Mouse (Mus musculus) embryo, embryonic 10 days (tissue): ENCODE data around the gene Slc25a1.
"Not testable (repeated sequence)": the region's sequence is repeated elsewhere in the genome, so short reads cannot be mapped to it uniquely, and the experiment has no call there.

ENCODE experiments used
- DNase-seq: peaks from one replicate; pipeline ENCODE4 v3.0.0-alpha.2; 2015; ENCODE audit warnings: low spot score

Slc25a1 gene

DNA sequence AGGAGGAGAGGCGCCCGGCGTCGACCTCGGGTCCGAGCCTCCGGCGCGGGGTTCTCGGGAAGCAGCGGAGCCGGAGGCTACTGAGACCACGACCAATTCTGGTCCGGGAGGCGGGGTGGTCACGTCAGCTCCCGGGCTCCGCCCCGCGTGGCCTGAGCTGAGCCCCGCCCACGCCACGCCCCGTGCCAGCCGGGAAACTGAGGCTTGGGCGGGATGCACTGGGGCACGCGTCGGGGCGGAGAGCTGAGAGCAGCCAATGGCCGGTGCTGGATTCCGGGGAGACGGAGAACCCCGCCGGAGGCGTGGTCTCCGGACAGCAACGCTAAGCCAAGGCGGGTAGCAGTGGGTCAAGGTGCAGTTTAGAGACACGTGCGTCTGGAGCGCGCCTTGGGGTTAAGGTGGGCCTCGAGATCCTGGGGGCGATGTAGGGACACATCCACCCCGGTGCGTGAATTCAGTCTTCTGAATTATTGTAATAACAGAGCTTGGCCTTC is at the start of gene Slc25a1:
Gene Slc25a1, minus strand, starts transcription at position 133 of the 494 bp plus-strand sequence.
- DNase-seq = peak; percentile 92

GRCm38 (mm10) chr16:17971853-17972252 is 43.8 kb upstream of the Slc25a1 start:
- no peak for DNase-seq

- no peak for DNase-seq
Observed at GRCm38 (mm10) chr16:17962091-17962490, 34.1 kb upstream of the Slc25a1 start.

DNA sequence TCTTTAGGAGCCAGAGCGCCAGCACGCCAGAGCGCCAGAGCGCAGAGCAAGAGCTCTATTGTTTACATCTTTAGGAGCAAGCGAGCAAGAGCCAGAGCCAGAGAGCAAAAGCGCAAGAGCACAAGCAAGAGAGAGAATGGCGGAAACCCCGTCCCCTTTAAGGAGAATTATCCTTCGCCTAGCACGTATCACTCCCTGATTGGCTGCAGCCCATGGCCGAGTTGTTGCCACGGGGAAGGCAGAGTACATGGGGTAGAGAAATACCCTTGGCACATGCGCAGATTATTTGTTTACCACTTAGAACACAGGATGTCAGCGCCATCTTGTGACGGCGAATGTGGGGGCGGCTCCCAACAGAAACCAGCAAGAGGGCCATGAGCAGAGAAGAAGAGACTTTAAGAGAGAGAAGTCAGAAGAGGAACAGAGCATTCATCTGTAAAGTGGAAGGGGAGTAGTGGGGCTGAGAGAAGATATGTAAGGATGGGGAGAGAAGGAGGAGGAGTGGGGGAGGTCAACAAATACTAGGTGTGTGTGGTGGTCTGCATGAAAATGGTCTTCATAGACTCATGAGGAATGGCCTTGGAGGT is 28.1 kb upstream of the Slc25a1 start:
- not testable (repeated sequence) for DNase-seq

- DNase-seq = no peak
Observed at GRCm38 (mm10) chr16:17951618-17952017, 23.6 kb upstream of the Slc25a1 start.

GRCm38 (mm10) chr16:17950068-17950467 is 22.0 kb upstream of the Slc25a1 start:
- DNase-seq = no peak

DNA sequence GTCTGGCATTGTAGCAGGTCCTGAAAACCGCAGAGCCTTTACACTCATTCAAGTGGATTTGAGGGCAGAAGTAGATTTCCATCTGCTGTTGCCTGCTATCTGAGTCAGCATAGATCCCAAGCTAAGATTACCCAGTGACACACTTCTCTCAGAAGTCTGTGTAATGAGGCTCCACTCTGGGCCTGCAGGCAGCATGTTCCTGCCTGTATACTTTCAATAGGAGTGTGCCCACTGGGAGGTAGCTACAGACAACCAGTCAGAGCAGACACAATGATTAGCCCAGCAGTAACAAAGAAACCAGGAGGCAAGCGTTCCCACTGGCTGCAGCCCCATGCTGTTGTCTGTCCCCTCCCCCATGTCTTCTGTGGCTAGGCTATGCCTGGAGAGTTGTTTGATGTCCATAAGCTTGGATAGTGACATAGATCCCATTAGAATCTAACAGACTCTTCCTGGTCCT is 21.4 kb upstream of the Slc25a1 start:
- DNase-seq = peak; percentile 59

DNA sequence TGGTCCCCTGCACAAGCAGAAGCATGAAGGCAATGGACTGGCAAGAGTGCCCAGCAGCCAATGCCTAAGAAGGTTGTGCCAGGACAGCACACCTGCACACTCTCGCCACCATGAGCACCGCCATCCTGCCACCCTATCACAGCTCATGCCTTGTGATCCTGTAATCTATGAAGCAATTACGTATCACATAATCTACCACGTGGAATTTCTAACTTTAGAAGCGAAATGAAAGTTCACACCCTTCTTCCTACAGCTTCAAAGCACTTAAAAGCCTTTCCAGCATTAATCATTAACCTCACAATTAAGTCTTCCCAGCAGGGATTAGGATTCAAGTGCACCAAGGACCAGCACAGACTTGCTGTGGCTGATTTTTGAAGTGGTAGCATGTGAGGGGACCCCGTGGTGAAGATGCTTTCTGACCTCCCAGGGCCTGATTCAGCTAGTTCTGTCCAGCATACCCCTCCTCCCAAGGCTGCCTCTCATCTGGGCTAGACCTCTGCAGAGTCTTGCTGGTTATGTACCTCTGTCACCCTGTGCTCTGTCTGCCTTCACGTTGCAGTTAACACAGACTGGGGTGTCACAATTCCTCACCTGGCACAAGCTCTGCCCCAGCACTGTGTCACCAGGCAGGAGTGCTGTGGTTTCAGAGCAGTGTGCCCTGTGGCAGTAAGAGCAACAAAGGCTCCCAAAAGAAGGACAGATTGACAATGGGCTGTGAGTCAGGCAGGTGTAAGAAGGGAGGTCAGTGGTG is 17.2 kb upstream of the Slc25a1 start:
- no peak for DNase-seq

DNA sequence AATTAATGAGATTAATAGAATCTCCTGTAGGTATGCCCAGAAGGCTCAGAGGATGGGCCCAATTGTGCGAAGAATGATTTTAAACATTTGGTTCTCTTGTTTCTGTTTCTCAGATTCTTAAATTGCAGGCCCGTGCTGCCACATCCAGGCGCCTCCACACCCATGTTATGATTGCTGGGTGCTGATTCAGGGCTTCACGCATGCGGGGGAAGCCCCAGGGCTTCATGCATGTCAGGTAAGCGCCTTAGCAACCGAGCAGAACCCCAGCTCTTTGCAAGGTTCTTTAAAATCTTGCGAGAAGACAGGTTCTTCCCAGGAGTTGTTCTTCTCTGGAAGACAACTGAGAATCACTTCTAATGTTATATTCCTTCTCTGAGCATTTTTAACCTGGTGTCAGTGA is 15.4 kb upstream of the Slc25a1 start:
- DNase-seq = no peak

DNA sequence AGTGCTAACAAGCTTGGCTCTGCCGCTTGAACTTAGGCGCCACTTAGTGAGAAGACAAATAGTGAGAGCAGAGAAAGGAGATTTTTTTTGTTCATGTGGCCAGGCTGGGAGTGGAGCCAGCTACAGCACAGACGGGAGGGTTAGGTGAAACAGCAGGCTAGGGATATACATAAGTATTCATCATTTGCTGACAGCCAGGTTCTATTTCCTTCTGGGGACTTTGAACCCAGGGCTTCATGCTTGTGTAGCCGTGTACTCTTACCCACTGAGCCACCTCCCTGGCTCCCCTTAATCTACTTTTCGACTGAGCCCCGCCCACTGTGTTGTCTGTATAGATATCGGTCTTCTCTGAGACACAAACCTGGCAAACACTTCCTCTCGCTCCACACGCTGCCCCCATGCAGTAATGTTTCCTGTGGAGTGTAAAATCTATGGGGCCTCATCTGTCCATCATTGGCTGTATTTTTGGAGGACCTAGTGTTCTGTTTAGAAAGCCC is 11.3 kb upstream of the Slc25a1 start:
- no peak for DNase-seq

DNA sequence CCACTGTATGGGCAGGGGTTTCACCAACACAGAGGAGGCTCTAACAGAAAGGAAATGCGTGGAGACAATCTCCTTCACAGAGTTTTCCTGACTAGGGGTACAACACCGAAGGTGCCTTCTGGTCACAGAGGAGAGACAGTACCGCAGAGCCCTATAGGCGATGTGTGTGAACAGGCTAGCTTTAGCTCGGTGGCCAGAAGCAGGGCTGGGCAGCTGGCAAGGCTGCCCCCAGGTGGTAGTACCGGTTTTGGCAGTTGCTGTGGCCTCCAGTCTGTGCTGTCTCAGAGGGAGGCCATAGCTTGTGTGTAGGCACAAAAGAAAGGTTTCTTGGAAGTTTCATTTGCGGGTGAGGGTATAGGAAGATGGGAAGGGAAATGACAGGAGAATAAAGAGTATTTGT is 10.8 kb upstream of the Slc25a1 start:
- DNase-seq = peak; percentile 79

DNA sequence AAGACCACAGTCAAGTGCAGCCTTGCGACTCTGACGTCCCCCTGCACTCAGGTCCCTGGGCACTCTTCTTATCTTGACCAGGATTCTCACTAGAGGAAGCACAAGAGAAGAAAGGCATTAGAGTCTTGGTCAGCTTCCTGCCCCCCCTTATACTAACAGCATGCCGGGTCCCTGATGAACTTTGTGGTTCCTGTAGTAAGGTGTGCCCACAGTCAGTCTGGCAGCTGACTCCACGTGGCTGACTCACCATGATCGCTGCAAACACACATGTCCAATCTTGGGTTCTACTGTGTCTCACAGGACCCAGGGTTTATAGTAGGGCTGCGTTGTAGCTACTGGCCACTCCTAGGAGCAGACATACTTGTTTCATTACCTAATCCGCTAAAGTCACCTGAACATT is 10.2 kb upstream of the Slc25a1 start:
- DNase-seq = no peak

DNA sequence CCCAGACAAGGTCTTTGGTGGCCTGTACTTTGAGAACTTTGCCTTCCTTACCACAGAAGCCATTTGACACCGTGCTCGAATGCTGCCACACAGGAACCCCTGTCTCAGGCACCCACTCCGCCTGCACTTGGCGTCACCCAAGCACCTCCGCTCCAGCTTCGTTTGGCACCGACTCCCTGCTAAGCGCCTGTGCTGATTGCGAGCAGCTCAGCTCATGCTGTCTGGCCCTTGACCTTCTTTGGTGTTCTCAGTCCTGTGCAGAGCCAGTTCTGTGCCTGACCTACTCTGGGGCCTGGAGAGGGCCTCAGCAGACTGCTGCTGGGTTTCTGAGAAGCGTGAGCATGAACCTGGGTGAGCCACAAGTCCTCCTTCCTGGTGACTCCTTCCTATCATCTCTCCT is 8.8 kb upstream of the Slc25a1 start:
- no peak for DNase-seq

DNA sequence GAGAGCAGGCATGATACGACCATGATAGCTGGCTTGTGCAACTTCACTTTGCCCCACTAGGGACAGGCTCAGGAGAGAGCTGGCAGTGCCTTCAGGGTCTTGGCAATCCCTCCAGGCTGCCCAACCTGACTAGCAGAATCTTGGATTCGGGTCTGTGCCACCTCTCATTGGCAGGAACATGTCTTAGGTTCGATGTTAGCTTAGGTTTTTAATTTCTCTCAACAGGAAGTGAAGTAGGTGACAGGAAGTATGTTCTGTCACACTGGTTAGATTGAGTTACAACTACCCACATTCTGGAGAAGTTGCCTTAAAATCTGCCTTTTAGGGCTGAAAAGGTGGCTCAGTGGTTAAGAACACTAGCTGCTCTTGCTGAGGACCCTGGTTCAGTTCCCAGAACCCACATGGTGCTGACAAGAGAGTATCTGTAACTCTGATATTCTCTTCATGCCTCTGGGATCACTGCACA is 6.5 kb upstream of the Slc25a1 start:
- DNase-seq = no peak

DNA sequence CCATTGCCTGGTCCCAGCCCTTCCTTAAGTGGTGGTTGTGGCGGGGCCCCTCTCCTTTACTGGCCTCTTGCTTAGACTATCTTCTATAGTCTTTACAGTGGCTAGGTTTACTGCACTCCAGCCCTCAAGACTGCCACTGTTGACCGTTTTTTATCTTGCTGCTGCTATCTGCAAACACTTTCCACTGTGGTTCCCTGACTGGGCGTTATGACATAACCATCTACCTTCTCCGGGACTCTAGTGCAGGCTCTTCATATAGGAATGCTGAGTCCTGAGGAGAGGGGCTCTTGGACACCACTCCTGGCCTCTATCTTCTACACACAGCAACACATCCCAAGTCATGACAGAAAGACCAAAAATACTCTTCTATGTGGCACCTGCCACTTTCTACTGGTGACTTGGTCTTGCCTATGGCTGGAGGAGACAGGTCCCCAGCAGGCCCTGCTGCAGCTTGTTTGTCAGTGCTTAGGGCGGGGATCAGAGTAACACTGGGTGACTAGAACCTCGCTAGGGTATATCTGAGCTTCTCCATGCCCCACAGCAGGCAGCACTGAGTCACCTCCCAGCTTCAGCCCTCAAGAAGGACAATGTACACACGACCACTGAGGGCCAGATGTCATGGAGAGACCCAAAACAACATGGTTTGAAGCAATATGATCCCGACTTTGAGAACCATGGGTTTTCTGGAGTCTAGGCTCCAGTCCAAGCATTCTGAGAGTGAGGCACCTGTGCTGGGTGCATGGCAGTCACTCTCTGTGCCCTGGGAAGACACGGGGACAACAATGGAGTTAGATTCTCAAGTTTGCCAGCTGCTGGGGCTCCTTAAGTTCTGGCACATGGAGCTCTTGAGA is 5.8 kb upstream of the Slc25a1 start:
- no peak for DNase-seq

DNA sequence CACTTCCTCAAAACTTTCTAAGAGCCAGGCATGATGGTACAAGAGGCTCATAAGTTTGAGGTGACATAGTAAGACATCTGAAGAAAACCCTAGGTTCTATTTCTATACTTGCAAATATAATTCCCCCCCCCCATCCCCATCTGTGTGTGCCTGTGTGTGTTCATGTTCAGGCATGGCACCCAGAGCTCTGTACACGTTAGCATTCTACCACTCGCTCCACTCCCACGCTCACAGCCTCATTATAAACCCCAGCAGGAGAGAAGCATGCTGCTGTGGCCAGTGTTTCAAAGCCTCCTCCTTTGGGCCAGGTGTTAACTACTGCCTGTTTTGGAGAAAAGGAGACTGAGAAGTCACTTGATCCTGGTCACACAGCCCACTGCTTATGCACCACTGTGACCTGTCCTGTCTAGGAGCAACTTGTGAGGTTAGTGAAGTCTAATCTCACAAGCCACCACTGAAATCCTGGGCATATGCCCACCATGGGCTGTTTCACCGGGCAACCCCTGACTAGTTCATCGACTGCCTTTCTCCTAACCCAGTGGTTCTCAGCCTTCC is 4.0 kb upstream of the Slc25a1 start:
- DNase-seq = no peak

DNA sequence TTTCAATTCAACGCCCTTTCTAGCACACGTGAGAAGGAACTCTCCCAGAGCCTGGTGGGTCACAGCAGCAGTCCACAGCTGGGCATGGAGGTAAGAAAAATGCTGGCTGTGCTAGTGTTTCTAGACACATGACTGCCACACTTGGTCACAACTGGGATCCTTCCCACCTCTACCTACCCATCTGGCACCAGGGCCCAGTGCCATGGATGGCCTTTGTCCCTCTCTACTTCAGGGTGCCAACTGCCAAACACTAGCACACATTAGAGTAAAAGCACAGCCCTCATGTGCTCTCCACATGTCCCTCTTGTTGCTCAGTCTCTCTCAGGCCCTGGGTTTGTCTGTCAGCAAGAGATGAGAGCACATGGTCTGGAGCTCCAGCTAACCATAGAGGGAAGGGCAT is 1.6 kb upstream of the Slc25a1 start:
- no peak for DNase-seq

DNA sequence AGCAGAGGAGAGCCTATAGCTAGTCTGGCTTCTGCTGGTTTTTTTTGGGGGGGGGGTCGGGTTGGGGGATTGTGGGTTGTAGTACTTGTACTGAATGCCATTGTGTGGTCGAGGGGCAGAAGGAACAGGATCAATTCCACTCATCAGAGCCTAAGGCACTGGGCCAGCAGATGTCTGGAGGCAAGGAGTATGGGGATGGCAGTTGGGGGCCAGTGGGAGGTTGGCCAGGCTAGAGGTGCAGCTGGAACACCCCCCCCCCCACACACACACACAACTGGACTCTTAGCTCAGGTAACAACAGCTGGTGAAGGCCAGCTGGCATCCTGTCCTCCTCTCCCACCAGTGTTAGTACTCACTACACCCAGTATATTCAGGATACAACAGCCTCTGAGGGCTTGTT is 1.2 kb upstream of the Slc25a1 start:
- no peak for DNase-seq

- DNase-seq = peak; percentile 73
Observed at GRCm38 (mm10) chr16:17928627-17929104, 647 bp upstream of the Slc25a1 start.

DNA sequence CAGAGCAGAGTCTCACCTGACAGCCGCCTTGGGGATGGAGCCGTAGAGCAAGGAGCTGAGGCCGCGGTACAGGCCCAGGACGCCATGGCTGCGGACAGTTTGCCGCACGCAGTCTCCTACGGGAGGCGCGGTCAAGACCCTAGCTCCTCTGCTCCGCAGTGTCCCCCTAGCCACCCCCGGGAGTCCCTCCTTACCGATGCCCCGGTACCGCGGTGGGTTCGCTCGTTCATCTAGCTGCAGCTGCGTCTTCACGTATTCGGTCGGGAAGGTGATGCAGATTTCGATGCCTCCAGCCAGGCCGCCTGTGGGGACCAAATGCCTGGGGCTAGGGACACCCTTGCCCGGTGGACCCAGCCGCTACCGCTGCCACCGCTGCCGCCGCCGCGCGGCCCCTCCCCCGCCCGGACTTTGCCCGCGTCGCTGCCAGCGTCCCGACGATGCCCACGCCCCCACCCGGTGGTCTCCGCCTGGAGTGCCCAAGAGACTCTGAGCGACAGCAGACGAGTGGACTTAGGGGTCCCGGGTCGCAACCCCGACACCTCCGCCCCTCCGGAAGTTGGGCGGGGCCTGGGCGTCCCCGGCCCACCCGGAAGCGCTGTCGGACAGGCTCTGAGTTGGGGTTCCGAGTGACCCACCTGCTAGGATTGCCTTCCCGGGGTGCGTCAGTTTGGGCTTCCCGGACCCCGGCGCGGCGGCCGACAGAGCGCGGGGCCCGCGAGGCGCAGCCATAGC is 502 bp downstream of the Slc25a1 start:
- DNase-seq = peak; percentile 50

DNA sequence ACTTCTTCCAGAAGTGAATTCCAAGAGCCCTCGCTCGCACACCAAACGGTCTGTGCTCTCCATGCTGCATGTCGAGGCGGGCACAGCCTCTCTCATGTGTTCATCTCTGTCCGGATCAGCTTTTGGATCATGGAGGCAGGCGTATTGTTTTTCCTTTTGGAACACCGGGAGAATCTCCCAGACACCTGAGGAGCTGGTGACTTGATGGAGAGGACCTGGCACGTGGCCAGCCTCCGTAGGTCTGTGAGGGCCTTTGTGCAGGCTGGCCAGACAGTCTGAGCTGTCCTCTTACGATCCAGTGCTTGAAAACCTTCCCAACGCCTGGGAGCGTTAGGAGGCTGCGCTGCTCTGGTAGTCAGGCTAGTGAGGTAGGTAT is 5.9 kb downstream of the Slc25a1 start:
- no peak for DNase-seq
